Mouse (Mus musculus) embryonic facial prominence, embryonic 14.5 days (tissue): Measurements from ENCODE around the gene Cnot10. TPM values are rescaled to one million over a fixed set of nuclear protein-coding genes. Genes with fewer than 3 reads are reported as not detected.

ENCODE experiments used
- ATAC-seq: fragments of 200-750 bp; cut with Nextera tagmentation; 2 replicates; pipeline ENCODE4 v1.8.0; 2017; ENCODE audit warnings: low read depth, moderate number of reproducible peaks, moderate TSS enrichment
- DNase-seq: peaks from one replicate; pipeline ENCODE4 v3.0.0-alpha.2; 2015; ENCODE audit warnings: low spot score
- H3K27ac ChIP-seq: fragments of 300-500 bp; sonication (generic); replicated peaks from 2 replicates; pipeline ENCODE4 v1.5.1; 2014; ENCODE audit warnings: low read depth, mild to moderate bottlenecking, low read length, moderate library complexity
- H3K27me3 ChIP-seq: fragments of 300-500 bp; sonication (generic); replicated peaks from 2 replicates; pipeline ENCODE4 v1.6.1; 2014; ENCODE audit warnings: low read length; ENCODE audit not compliant: control insufficient read depth, insufficient read depth
- H3K36me3 ChIP-seq: fragments of 300-500 bp; sonication (generic); 2 replicates; pipeline ENCODE4 v1.6.1; 2014; ENCODE audit warnings: low read length, mixed read lengths; ENCODE audit not compliant: control insufficient read depth, insufficient read depth
- H3K4me1 ChIP-seq: fragments of 300-500 bp; sonication (generic); 2 replicates; pipeline ENCODE4 v1.6.1; 2014; ENCODE audit warnings: antibody characterized with exemption, low read length; ENCODE audit not compliant: control insufficient read depth, insufficient read depth
- H3K4me2 ChIP-seq: fragments of 300-500 bp; sonication (generic); 2 replicates; pipeline ENCODE4 v1.6.1; 2014; ENCODE audit warnings: low read depth, mild to moderate bottlenecking, low read length, moderate library complexity, mixed read lengths
- H3K4me3 ChIP-seq: fragments of 300-500 bp; sonication (generic); 2 replicates; pipeline ENCODE4 v1.5.1; 2014; ENCODE audit warnings: low read depth, mild to moderate bottlenecking, low read length
- H3K9ac ChIP-seq: fragments of 300-500 bp; sonication (generic); 2 replicates; pipeline ENCODE4 v1.6.1; 2014; ENCODE audit warnings: low read depth, mild to moderate bottlenecking, low read length, moderate library complexity, mixed read lengths
- H3K9me3 ChIP-seq: fragments of 300-500 bp; sonication (generic); 2 replicates; pipeline ENCODE4 v1.6.1; 2016; ENCODE audit warnings: low read length; ENCODE audit not compliant: control insufficient read depth
- WGBS: fragments of 180-500 bp; shearing (Covaris S2); extraction: QIAGEN DNeasy Blood & Tissue Kit; methylation state at CpG from one replicate; pipeline ENCODE4 v1.1.7; 2014; 5-methylcytosine and 5-hydroxymethylcytosine counted together
- polyA plus RNA-seq: library from polyadenylated mRNA; unstranded; fragments of >200 nt; fragmentation: Nextera tagmentation; extraction: Ambion mirVana; gene quantifications from 2 replicates; pipeline ENCODE4 v1.2.1, GENCODE M21; 2014

The Cnot10 gene
- polyA plus RNA-seq, 1 experiment from 2014 or later = 52.4 TPM

- H3K36me3 ChIP-seq = no peaks in the 10 kb centered on the region
- no peak for ATAC-seq
- H3K4me2 ChIP-seq = no peak overlapping the region
- DNase-seq = no peak
- H3K9ac ChIP-seq = no peak overlapping the region
- 82% methylated on average over 5 of the region's 5 CpGs for WGBS
- H3K27ac ChIP-seq = no peak overlapping the region
- H3K27me3 ChIP-seq = no peaks in the 10 kb centered on the region
- no peaks in the 10 kb centered on the region for H3K9me3 ChIP-seq
- 0 out of 2 replicates have a peak, but pooled peaks cover under 1% of the 10 kb centered on the region for H3K4me1 ChIP-seq
- no peak overlapping the region for H3K4me3 ChIP-seq
These were observed 38.6 kb upstream of the Cnot10 start for GRCm38 (mm10) chr9:114678576-114678975.

DNA sequence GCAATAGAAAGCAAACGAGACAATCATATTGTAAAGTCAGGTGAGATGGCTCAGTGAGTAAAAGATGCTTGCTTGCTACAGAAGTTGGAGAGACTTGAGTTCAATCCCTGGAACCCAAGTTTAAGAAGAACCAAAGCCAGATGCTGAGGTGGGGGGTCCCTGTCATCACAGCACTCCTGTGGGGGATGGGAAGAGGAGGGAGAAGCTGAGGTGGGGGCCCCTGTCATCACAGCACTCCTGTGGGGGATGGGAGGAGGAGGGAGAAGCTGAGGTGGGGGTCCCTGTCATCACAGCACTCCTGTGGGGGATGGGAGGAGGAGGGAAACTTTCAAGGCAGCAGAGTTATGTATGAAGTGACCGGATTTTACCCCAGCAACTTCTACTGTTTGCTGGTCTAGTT lies 33.6 kb upstream of the Cnot10 start:
- 52% methylated on average over 2 of the region's 2 CpGs for WGBS
- DNase-seq (no peak), ATAC-seq (no peak)
- H3K36me3 ChIP-seq = no peaks in the 10 kb centered on the region
- H3K4me1 ChIP-seq = peaks cover 6% of the 10 kb centered on the region; the same call in 1 of the 2 replicates
- H3K27ac ChIP-seq = no peak overlapping the region
- peak overlapping the region; percentile 58; the same call in 1 of the 2 replicates for H3K4me2 ChIP-seq
- no peak overlapping the region for H3K9ac ChIP-seq
- H3K4me3 ChIP-seq = no peak overlapping the region; the same call in 1 of the 2 replicates
- H3K27me3 ChIP-seq = no peaks in the 10 kb centered on the region
- H3K9me3 ChIP-seq = no peaks in the 10 kb centered on the region

GRCm38 (mm10) chr9:114672703-114673561 lies 32.9 kb upstream of the Cnot10 start:
- DNase-seq (peak; percentile 66), ATAC-seq (peak; percentile 78)
- Histone ChIP-seq H3K4me1 (peaks cover 6% of the 10 kb centered on the region; the same call in 1 of the 2 replicates), H3K4me3 (peak overlapping the region; percentile 36), H3K27me3 (no peaks in the 10 kb centered on the region), H3K27ac (no peak overlapping the region), H3K4me2 (peak overlapping the region; percentile 58), H3K36me3 (no peaks in the 10 kb centered on the region), H3K9me3 (no peaks in the 10 kb centered on the region), H3K9ac (peak overlapping the region; percentile 60)
- 3% methylated on average over 22 of the region's 24 CpGs for WGBS

GRCm38 (mm10) chr9:114671946-114672345 lies 32.0 kb upstream of the Cnot10 start:
- Histone ChIP-seq H3K4me2 (no peak overlapping the region), H3K9ac (no peak overlapping the region), H3K4me1 (peaks cover 6% of the 10 kb centered on the region; the same call in 1 of the 2 replicates), H3K27me3 (no peaks in the 10 kb centered on the region), H3K36me3 (no peaks in the 10 kb centered on the region), H3K27ac (no peak overlapping the region), H3K9me3 (no peaks in the 10 kb centered on the region), H3K4me3 (no peak overlapping the region)
- DNase-seq (peak; percentile 30), ATAC-seq (no peak)
- WGBS = 50% methylated on average over 1 of the region's 1 CpGs

- no peaks in the 10 kb centered on the region for H3K36me3 ChIP-seq
These were observed 29.0 kb upstream of the Cnot10 start for GRCm38 (mm10) chr9:114669011-114669410.

DNA sequence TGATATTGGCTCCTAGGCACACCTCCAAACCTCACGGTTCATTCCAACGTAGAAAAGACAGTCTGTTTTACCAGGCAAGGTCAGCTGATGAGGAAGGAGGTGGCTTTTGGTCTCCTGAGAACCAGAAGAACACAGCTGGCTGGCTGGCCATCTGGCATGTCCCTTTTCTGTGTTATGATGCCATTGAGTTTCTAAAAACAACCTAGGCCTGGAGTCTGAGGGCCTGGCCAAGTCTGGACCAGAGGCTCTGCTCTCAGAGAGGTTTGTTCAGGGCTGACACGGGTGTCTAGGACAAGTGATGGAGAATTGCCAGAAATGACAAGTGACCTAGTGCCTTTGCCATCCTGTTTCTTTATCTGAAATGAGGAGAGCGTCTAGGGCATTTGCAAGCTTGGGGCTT lies 28.1 kb upstream of the Cnot10 start:
- Histone ChIP-seq H3K9ac (no peak overlapping the region), H3K36me3 (no peaks in the 10 kb centered on the region), H3K4me2 (no peak overlapping the region), H3K27ac (no peak overlapping the region), H3K9me3 (no peaks in the 10 kb centered on the region), H3K4me3 (no peak overlapping the region), H3K27me3 (no peaks in the 10 kb centered on the region), H3K4me1 (no peaks in the 10 kb centered on the region)
- DNase-seq (no peak), ATAC-seq (no peak)
- 73% methylated on average over 4 of the region's 4 CpGs for WGBS

More at GRCm38 (mm10) chr9:114669011-114669410, 29.0 kb upstream of the Cnot10 start:
- ATAC-seq (no peak), DNase-seq (no peak)
- H3K27ac ChIP-seq = no peak overlapping the region
- no peak overlapping the region for H3K4me3 ChIP-seq
- H3K4me2 ChIP-seq = no peak overlapping the region
- H3K4me1 ChIP-seq = peaks cover 6% of the 10 kb centered on the region; the same call in 1 of the 2 replicates
- no peak overlapping the region for H3K9ac ChIP-seq
- WGBS = 64% methylated on average over 4 of the region's 5 CpGs
- no peaks in the 10 kb centered on the region for H3K9me3 ChIP-seq
- no peaks in the 10 kb centered on the region for H3K27me3 ChIP-seq

DNA sequence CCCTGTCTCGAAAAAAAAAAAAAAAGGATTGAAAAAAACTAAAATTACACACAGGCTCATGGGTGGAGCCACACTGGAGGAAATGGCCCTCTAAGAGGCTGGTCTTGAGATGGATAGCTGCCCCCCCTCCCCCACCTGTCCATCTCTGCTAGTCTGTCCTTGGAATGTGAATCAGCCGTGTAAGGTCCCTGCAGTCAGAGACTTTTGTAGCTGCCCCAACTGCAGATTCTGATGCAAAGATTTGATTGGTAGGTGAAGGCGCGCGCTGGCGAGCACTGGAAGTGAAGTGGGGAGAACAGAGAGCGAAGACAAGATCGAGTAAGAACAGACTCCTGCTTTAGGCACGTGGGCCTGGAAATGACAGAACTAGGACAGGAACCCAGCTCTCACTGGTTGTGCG lies 26.9 kb upstream of the Cnot10 start:
- ATAC-seq (no peak), DNase-seq (no peak)
- H3K4me1 ChIP-seq = no peaks in the 10 kb centered on the region
- H3K27ac ChIP-seq = no peak overlapping the region
- H3K27me3 ChIP-seq = no peaks in the 10 kb centered on the region
- H3K4me3 ChIP-seq = no peak overlapping the region
- WGBS = 85% methylated on average over 10 of the region's 10 CpGs
- no peaks in the 10 kb centered on the region for H3K9me3 ChIP-seq
- H3K4me2 ChIP-seq = no peak overlapping the region
- H3K36me3 ChIP-seq = no peaks in the 10 kb centered on the region
- H3K9ac ChIP-seq = no peak overlapping the region

GRCm38 (mm10) chr9:114663782-114664181 lies 23.8 kb upstream of the Cnot10 start:
- DNase-seq = no peak
- ATAC-seq = no peak
- Histone ChIP-seq H3K9ac (no peak overlapping the region), H3K4me3 (no peak overlapping the region), H3K27ac (no peak overlapping the region), H3K4me2 (no peak overlapping the region), H3K9me3 (peaks cover 2% of the 10 kb centered on the region; the same call in 1 of the 2 replicates), H3K36me3 (no peaks in the 10 kb centered on the region), H3K27me3 (no peaks in the 10 kb centered on the region), H3K4me1 (no peaks in the 10 kb centered on the region)
- WGBS = 82% methylated on average over 11 of the region's 11 CpGs
